Mouse (Mus musculus) kidney, embryonic 15.5 days (tissue): Measurements from ENCODE around the gene Fam198a. TPM values are rescaled to one million over a fixed set of nuclear protein-coding genes. Genes with fewer than 3 reads are reported as not detected.
"Not testable (repeated sequence)": the region's sequence is repeated elsewhere in the genome, so short reads cannot be mapped to it uniquely, and the experiment has no call there.

Experiments
- ATAC-seq: fragments of 200-750 bp; cut with Nextera tagmentation; replicated peaks from 2 replicates; pipeline ENCODE4 v1.8.0; 2017; ENCODE audit warnings: moderate TSS enrichment; ENCODE audit not compliant: low FRiP score
- H3K27ac ChIP-seq: fragments of 300-500 bp; sonication (generic); 2 replicates; pipeline ENCODE4 v1.5.1; 2015; ENCODE audit warnings: mild to moderate bottlenecking, inconsistent platforms
- H3K27me3 ChIP-seq: fragments of 300-500 bp; sonication (generic); 2 replicates; pipeline ENCODE4 v1.6.1; 2015; ENCODE audit warnings: inconsistent platforms
- H3K36me3 ChIP-seq: fragments of 300-500 bp; sonication (generic); 2 replicates; pipeline ENCODE4 v1.6.1; 2015; ENCODE audit warnings: inconsistent platforms
- H3K4me1 ChIP-seq: fragments of 300-500 bp; sonication (generic); 2 replicates; pipeline ENCODE4 v1.6.1; 2015; ENCODE audit warnings: inconsistent platforms
- H3K4me2 ChIP-seq: fragments of 300-500 bp; sonication (generic); 2 replicates; pipeline ENCODE4 v1.6.1; 2015; ENCODE audit warnings: moderate library complexity, mild to moderate bottlenecking, inconsistent platforms
- H3K4me3 ChIP-seq: fragments of 300-500 bp; sonication (generic); replicated peaks from 2 replicates; pipeline ENCODE4 v1.5.1; 2015; ENCODE audit warnings: mild to moderate bottlenecking, inconsistent platforms
- H3K9ac ChIP-seq: fragments of 300-500 bp; sonication (generic); 2 replicates; pipeline ENCODE4 v1.6.1; 2015; ENCODE audit warnings: mild to moderate bottlenecking, inconsistent platforms
- H3K9me3 ChIP-seq: fragments of 300-500 bp; sonication (generic); replicated peaks from 2 replicates; pipeline ENCODE4 v1.6.1; 2016; ENCODE audit warnings: inconsistent platforms
- WGBS: fragments of 180-500 bp; shearing (Covaris S2); methylation state at CpG from one replicate; pipeline ENCODE4 v1.1.7; 2015; ENCODE audit warnings: mixed read lengths; 5-methylcytosine and 5-hydroxymethylcytosine counted together
- polyA plus RNA-seq: library from polyadenylated mRNA; unstranded; fragments of >200 nt; fragmentation: Nextera tagmentation; extraction: Ambion mirVana; gene quantifications from 2 replicates; pipeline ENCODE4 v1.2.1, GENCODE M21; 2015

The Fam198a gene
- polyA plus RNA-seq, 1 experiment from 2014 or later, result 2.1 TPM

DNA sequence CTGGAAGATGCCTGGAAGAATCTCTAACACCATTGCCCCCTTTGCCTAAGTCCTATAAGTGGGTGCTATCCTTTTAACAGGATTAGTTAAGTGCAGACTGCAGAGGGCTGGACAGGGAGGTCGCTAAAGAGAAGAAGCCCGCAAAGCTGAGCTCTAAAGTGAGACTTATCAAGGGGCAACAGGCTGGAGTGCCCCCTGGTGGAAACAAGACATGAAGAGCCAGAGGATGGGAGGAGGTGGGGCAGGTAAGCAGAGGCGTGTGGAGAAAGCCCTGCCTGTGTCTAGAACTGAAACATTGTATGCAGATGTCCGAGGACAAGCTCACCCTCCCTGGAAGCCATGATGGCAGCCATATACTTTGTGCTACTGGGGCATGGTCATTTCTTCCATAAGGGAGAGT lies 62.8 kb downstream of the Fam198a start:
- H3K4me3 ChIP-seq, result no peak overlapping the region
- no peaks in the 10 kb centered on the region for H3K9me3 ChIP-seq
- no peak overlapping the region for H3K4me2 ChIP-seq
- WGBS, result 81% methylated on average over 4 of the region's 4 CpGs
- H3K27ac ChIP-seq, result no peak overlapping the region
- ATAC-seq, result no peak
- H3K27me3 ChIP-seq, result no peaks in the 10 kb centered on the region
- no peak overlapping the region for H3K9ac ChIP-seq
- H3K36me3 ChIP-seq, result no peaks in the 10 kb centered on the region
- no peaks in the 10 kb centered on the region for H3K4me1 ChIP-seq

DNA sequence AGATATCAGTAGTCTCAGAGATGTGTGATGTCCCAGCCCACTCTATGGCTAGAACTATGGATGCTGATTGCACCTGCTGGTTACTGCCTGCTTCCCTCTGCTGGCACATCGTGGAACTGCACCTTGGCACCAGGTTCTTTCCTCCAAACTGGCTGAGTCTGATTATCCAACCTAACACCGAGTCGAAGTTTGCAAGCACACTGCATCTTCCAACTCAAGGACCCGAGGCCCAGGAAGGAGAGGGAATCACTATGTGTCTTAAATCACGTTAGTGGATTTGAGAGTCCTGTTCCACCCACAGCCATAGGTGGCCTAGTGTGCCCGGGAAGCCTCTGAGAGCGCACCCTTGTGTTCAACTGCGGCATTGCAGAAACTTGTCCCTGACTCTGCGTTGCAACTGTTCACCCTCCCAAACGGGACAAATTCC lies 63.5 kb downstream of the Fam198a start:
- Histone ChIP-seq H3K4me1 (peaks cover 5% of the 10 kb centered on the region), H3K27me3 (no peaks in the 10 kb centered on the region), H3K4me2 (no peak overlapping the region), H3K4me3 (no peak overlapping the region), H3K36me3 (no peaks in the 10 kb centered on the region), H3K9me3 (no peaks in the 10 kb centered on the region), H3K27ac (no peak overlapping the region), H3K9ac (no peak overlapping the region)
- 16% methylated on average over 10 of the region's 10 CpGs for WGBS
- ATAC-seq, result no peak

DNA sequence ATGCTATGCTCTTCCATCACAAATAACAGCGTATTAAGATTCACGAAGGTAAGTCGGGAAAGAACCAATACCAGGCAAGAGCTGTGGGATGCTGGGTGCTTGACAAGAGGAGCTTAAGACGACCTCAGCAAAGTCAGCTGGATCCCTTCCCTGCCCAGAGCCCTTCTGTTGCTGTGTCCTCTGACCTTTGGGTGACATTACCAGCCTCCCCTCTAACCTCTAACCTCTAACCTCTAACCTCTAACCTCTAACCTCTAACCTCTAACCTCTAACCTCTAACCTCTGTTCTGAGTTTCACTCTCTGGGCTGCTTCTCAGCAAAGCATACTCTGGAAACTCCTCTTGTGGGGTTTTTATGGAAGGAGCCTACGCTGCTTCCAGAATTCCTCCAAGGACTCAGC lies 67.3 kb downstream of the Fam198a start:
- no peak for ATAC-seq
- H3K9me3 ChIP-seq, result no peaks in the 10 kb centered on the region
- H3K4me1 ChIP-seq, result peaks cover 6% of the 10 kb centered on the region
- no peaks in the 10 kb centered on the region for H3K27me3 ChIP-seq
- WGBS, result 83% methylated on average over 5 of the region's 5 CpGs
- no peak overlapping the region for H3K27ac ChIP-seq
- no peaks in the 10 kb centered on the region for H3K36me3 ChIP-seq
- no peak overlapping the region for H3K4me3 ChIP-seq
- no peak overlapping the region for H3K4me2 ChIP-seq
- no peak overlapping the region for H3K9ac ChIP-seq

DNA sequence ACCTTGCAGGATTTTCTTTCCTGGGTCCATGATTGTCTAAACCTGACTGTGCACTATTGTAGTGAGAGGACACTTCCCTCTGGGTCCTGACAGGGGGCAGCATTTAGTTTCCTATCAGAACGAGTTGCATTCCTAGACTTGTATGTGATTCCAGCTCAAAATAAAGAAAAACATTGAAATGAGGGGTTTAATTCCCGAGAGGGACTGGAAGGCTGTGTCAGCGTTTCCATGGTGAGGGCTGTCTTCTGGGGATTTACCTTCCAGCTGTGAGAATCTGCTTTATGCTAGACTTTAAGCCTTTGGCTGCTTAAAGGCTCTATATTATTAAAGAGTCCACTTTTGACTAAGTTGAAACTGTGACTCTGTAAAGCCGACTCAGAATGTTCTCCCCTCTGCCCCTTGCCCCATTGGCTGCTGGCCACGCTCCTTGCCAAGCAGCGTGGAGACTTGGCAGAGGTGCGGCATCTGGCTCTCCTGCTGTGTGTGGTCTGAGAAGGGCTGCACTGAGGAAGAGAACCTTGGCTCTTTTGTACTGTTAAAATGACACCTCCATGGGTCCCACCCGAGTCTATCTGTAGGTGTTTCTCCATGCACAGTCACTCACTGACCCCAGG lies 68.1 kb downstream of the Fam198a start:
- Histone ChIP-seq H3K4me2 (peak overlapping the region; percentile 29), H3K4me3 (no peak overlapping the region), H3K27ac (no peak overlapping the region), H3K9ac (no peak overlapping the region), H3K27me3 (no peaks in the 10 kb centered on the region), H3K4me1 (peaks cover 8% of the 10 kb centered on the region), H3K36me3 (no peaks in the 10 kb centered on the region), H3K9me3 (no peaks in the 10 kb centered on the region)
- 14% methylated on average over 8 of the region's 8 CpGs for WGBS
- peak; percentile 70; the same call in 1 of the 2 replicates for ATAC-seq

DNA sequence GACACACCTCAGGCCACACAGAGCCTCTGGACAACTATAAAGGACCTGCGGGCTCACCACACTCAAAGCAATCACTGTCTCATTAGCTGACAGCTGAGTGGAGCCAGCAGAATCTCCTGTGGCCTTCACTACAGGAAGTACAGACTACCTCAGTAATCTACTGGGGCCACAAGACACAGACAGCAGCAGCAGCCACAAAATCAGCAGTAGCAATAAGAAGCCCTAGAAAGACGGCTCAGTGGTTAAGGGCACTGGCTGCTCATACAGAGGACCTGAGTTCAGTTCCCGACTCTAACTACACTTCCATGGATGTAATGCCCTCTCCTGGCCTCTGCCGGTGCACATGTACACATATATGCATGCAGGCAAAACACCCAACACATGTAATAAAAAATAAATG lies 69.5 kb downstream of the Fam198a start:
- Histone ChIP-seq H3K4me3 (no peak overlapping the region), H3K4me1 (peaks cover 8% of the 10 kb centered on the region), H3K9ac (no peak overlapping the region), H3K36me3 (no peaks in the 10 kb centered on the region), H3K27me3 (no peaks in the 10 kb centered on the region), H3K27ac (no peak overlapping the region), H3K9me3 (no peaks in the 10 kb centered on the region), H3K4me2 (no peak overlapping the region)
- no peak for ATAC-seq
- 83% methylated on average over 4 of the region's 4 CpGs for WGBS

DNA sequence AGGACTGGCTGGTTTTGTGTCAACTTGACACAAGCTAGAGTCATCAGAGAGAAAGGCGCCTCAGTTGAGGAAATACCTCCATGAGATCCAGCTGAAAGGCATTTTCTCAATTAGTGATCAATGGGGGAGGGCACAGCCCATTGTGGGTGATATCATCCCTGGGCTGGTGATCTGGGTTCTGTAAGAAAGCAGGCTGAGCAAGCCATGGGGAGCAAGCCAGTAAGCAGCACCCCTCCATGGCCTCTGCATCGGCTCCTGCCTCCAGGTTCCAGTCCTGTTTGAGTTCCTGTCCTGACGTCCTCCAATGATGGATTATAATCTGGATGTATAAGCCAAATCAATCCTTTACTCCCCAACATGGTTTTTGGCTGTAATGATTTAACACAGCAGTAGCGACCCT lies 70.4 kb downstream of the Fam198a start:
- ATAC-seq, H3K4me2 ChIP-seq, H3K36me3 ChIP-seq, H3K27me3 ChIP-seq, H3K4me3 ChIP-seq, H3K27ac ChIP-seq, H3K4me1 ChIP-seq, H3K9me3 ChIP-seq, H3K9ac ChIP-seq: not testable (repeated sequence)
- WGBS, result 84% methylated on average over 4 of the region's 4 CpGs

DNA sequence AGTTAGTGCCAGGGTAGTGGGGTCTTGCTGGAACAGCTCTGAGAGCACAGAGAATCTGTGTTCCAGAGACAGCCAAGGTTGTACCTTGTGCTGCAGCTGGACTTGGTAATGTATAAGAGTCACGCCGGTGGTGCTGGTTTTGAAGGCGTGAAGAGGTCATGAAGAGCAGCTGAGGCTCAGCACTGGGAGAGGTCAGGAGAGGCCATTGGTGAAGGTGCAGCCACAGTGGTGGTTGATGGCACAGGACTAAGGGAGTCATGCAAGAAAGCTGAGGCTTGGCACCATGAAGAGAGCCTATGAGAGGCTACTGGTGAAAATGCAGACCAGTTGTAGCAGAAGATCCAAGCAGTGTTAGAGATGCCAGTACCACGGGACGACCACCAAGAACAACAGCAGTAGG lies 70.8 kb downstream of the Fam198a start:
- Histone ChIP-seq H3K4me2 (no peak overlapping the region), H3K4me1 (peaks cover 13% of the 10 kb centered on the region), H3K36me3 (no peaks in the 10 kb centered on the region), H3K27ac (no peak overlapping the region), H3K27me3 (no peaks in the 10 kb centered on the region), H3K9me3 (no peaks in the 10 kb centered on the region), H3K4me3 (no peak overlapping the region), H3K9ac (no peak overlapping the region)
- ATAC-seq, result no peak
- WGBS, result 95% methylated on average over 5 of the region's 5 CpGs

DNA sequence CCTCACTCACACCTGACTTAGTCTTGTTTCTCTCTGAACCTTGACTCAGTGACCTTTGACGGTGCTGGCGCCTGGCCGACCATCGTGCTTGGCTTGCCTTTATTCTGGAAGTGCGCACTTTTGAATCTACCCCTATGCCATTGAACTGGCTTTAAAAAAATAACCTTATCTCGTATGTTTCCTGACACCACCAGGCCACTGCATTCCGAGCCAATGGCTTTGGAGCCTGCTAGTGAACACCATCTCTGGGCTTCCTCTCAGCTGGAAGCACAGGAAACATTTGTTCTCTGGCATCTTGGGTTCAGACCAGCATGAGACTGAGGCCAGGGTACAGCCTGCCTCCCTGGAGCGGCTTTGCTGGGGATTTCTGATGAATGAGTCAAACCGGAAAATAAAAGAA lies 72.0 kb downstream of the Fam198a start:
- WGBS, result 61% methylated on average over 9 of the region's 9 CpGs
- Histone ChIP-seq H3K9me3 (no peaks in the 10 kb centered on the region), H3K27ac (peak overlapping the region; percentile 78), H3K4me1 (peaks cover 19% of the 10 kb centered on the region), H3K9ac (no peak overlapping the region), H3K36me3 (no peaks in the 10 kb centered on the region), H3K4me3 (no peak overlapping the region), H3K27me3 (no peaks in the 10 kb centered on the region), H3K4me2 (no peak overlapping the region)
- ATAC-seq, result no peak; the same call in 1 of the 2 replicates

DNA sequence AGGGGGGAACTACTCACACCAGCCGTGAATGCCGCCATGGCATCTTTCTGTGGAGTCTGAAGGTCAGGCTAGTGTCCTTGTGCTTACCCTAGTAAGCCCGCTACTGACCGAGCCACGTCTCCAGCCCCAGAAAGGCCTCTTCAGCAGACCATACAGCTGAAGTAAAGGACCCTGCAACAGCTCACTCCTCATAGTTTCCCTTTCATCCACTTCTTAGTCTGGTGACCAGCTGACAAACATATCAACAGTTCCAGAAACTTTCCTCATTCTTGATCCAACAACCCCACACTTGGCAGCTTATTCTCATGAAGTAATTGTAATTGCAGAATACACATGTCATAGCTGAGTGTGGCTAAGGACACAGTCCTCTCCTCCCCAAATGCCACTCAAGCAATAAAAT lies 73.1 kb downstream of the Fam198a start:
- Histone ChIP-seq H3K9me3 (no peaks in the 10 kb centered on the region), H3K27me3 (no peaks in the 10 kb centered on the region), H3K4me1 (peaks cover 24% of the 10 kb centered on the region), H3K4me2 (no peak overlapping the region), H3K9ac (no peak overlapping the region), H3K27ac (peak overlapping the region; percentile 78; the same call in 1 of the 2 replicates), H3K4me3 (no peak overlapping the region), H3K36me3 (no peaks in the 10 kb centered on the region)
- WGBS, result 79% methylated on average over 5 of the region's 5 CpGs
- no peak for ATAC-seq

DNA sequence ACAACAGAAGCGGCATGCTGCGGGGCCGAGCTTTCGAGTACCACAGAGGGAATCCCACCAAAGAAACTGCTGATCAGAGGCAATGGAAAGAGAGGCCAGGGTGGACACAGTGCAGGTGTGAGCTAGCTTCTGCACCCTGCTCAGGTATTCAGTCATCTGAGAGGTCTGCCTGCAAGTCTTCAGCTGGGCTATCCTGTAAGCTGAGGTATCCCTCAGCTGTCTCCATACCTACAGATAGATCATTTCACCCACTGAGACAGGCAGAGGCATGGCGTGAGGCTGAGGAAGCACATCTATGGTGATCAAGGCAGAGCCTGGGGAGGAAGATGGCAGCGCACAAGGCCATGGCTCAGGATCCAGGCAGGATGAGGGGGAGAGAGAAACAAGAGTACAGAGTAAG lies 73.6 kb downstream of the Fam198a start:
- no peaks in the 10 kb centered on the region for H3K9me3 ChIP-seq
- no peaks in the 10 kb centered on the region for H3K27me3 ChIP-seq
- H3K4me2 ChIP-seq, result no peak overlapping the region
- H3K9ac ChIP-seq, result no peak overlapping the region
- 89% methylated on average over 6 of the region's 6 CpGs for WGBS
- H3K4me1 ChIP-seq, result peaks cover 18% of the 10 kb centered on the region
- no peaks in the 10 kb centered on the region for H3K36me3 ChIP-seq
- H3K4me3 ChIP-seq, result no peak overlapping the region
- ATAC-seq, result no peak
- H3K27ac ChIP-seq, result no peak overlapping the region

DNA sequence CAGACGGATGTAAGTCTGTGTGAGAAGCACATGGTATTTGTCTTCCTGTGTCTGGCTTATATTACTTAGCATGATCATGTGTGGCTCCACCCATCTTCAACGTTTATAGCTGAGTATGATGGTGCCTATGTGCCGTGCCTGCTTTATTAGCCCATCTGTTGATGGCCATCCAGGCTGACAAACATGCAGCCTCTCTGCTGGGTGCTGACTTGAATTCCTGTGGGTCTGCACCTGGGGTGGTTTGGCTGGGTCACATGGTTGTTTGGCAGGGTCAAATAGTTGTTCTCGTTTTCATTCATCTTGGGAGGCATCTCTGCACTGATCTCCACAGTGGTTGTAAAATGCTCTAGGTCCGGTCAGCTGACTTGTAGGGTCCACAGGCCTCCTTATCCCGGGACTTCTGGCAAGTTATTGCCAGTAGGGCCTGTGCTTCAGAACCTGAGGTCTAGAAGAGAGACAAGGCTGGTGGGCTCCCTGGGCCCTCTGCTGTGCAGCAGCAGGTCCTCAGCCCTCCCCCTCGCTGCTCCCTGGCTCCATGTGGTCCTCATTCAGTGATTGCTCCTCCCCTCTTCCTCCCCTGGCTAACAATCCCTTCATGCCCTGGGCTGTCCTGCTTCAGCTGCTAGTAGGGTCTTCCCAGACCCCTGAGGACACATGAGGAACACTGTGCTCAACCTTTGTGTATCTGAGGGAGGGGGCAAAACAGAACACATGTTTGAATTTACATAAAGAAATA lies 75.2 kb downstream of the Fam198a start:
- no peaks in the 10 kb centered on the region for H3K36me3 ChIP-seq
- peaks cover 21% of the 10 kb centered on the region for H3K4me1 ChIP-seq
- no peaks in the 10 kb centered on the region for H3K27me3 ChIP-seq
- ATAC-seq, result no peak
- peak overlapping the region; percentile 57; the same call in 1 of the 2 replicates for H3K27ac ChIP-seq
- WGBS, result 52% methylated on average over 7 of the region's 7 CpGs
- no peak overlapping the region for H3K4me3 ChIP-seq
- H3K9me3 ChIP-seq, result no peaks in the 10 kb centered on the region
- no peak overlapping the region for H3K4me2 ChIP-seq
- H3K9ac ChIP-seq, result no peak overlapping the region

DNA sequence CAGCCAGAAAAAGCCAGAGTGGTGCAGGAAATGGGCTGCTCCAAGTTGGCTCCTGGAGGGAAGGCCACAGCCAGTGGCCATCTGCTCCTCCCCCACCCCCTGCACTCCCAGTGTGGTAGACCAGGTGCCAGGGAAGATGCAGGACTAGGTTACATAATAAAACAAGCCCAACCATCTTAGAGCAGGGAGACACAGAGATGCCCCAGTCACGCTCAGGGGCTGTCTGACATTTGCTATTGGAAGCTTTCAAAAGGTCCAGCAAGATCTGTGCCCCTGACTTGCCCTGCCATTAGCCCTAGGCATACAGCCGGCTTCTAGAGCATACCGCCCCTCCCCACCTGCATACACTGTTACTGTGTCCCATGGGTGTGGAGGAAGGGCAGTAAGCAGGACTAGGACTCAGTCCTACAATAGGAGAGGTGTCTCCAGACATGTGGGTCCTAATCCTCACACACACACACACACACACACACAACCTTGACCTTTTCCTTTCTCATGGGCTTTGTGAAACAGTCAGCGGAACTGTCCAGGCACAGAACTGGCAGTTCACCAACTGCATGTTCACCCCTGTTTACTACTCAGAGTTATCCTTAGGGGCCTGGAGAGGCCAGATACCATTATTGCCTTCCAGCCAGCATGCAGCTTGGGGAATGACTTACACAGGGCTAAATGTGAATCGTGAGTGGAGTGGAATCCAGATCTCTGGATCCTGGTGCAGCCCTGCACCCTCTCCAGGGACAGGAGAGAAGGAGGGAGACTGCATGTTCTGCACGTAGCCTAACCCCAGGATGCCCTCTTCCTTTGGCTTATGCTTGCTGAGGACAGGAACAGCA lies 76.5 kb downstream of the Fam198a start:
- no peaks in the 10 kb centered on the region for H3K27me3 ChIP-seq
- no peaks in the 10 kb centered on the region for H3K9me3 ChIP-seq
- no peak for ATAC-seq
- peak overlapping the region; percentile 57 for H3K27ac ChIP-seq
- no peak overlapping the region for H3K4me3 ChIP-seq
- H3K9ac ChIP-seq, result no peak overlapping the region
- peaks cover 21% of the 10 kb centered on the region for H3K4me1 ChIP-seq
- H3K36me3 ChIP-seq, result no peaks in the 10 kb centered on the region
- 54% methylated on average over 6 of the region's 6 CpGs for WGBS
- H3K4me2 ChIP-seq, result no peak overlapping the region
